Mouse (Mus musculus): ENCODE results near the gene Cry1.

DNA sequence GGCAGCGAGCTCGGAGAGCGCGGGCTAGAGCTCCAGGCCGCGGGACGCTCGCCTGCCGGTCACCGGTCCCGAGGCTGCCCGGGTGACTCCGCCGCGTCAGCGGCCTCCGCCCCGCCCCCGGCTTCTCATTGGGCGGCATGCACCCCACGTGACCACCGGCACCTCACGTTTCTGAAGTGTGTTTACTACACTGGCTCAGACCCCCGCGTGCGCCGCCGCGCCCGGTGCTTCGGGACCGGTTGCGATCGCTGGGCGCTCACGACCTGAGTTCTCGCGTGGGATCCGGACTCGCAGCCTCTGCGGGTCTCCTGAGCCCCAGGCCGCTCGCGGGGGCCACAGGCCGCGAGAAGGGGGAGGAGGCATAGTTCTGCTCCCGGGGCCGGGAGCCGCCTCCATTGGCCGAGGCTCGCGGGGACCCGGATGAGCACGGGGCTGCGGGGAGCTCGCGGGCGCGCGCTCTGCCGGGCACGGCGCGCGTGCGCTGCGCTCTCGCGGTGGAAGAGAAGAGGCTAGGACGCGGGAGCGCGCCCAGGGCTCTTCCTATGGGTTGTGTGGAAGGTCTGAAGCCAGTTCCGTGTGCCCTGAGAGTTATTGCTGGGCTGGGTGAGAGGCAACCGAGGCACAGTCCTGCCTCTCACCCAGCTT is at the start of gene Cry1:
- peak; percentile 79 for TF ChIP-seq POLR2A (IDR thresholded peaks at IDR 0.05; ENCODE audit: insufficient read length, low read depth)
- TF ChIP-seq USF1 (IDR thresholded peaks at IDR 0.05; ENCODE audit: low read depth) = peak; percentile 95
- peak; percentile 14 for TF ChIP-seq MAX (IDR thresholded peaks at IDR 0.05; ENCODE audit: low read depth)
- peak in 1 of 3 experiments; percentile 9 for TF ChIP-seq MYOD1 (IDR thresholded peaks at IDR 0.05; ENCODE audit: control insufficient read depth in 1 of 3, insufficient read length in 2 of 3, low read depth in 2 of 3)
